Mouse (Mus musculus): ENCODE data around the gene Agbl4. TPM values are rescaled to one million over a fixed set of nuclear protein-coding genes. Genes with fewer than 3 reads are reported as not detected.

Gene Agbl4
- polyA plus RNA-seq, 3 experiments from 2014 or later, result not detected

GRCm38 (mm10) chr4:111588211-111588610 lies 1190.8 kb downstream of the Agbl4 start:
- ATAC-seq, result no peak

DNA sequence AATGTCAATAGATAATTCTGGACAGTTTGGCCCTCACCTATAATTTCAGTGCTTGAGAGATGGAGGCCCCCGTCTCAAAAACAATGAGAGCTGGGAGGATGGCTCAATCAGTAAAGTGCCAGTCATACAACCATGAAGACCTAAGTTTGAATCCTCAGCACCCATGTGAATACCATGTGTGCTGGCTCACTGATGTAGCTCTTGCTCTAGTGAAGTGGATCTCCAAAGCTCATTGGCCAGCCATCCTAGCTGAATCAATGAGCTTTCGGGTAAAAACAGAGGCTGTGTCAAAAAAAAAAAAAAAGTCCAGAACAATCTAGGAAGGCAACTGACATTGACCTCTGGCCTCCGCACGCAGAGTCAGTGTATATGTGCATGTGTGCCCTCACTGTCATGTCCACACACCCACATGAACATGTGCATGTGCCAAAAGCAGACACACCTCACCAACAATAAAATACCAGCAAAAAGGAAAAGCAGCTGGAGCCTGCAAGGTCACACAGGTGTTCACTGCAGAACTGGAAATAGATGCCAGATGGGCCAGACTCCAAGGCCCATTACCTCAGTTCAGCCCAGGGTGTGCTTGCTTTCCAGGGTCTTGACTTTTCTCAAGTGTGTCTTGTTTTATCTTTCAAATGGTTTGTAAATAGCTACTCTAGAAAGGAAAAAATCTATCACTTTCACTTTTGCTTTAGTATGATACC lies 1192.2 kb downstream of the Agbl4 start:
- ATAC-seq, result no peak

- ATAC-seq, result no peak
These were observed 1197.3 kb downstream of the Agbl4 start for GRCm38 (mm10) chr4:111594655-111595295.

DNA sequence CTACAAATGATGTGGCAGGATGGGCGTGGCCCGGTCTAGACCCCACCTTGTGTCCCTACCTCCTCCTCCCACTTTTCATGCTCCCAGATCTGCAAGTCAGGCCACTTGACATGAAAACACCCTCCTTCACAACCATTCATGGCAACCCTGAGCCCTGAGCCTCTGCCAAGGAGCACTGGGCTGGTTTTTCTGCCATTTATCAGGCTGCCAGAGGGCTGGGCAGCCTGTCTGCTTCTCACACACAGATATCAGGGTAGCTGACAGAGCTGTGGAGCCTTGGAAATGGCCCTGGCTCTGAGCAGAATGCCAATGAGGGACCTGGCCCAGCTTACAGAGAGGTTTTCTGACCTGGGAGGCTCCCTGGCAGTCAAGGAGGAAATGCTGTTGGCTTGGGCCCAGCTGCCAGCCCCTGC lies 1199.8 kb downstream of the Agbl4 start:
- no peak for ATAC-seq

- no peak for ATAC-seq
These were observed 1200.5 kb downstream of the Agbl4 start for GRCm38 (mm10) chr4:111597986-111598385.

GRCm38 (mm10) chr4:111603194-111603593 lies 1205.7 kb downstream of the Agbl4 start:
- no peak for ATAC-seq

DNA sequence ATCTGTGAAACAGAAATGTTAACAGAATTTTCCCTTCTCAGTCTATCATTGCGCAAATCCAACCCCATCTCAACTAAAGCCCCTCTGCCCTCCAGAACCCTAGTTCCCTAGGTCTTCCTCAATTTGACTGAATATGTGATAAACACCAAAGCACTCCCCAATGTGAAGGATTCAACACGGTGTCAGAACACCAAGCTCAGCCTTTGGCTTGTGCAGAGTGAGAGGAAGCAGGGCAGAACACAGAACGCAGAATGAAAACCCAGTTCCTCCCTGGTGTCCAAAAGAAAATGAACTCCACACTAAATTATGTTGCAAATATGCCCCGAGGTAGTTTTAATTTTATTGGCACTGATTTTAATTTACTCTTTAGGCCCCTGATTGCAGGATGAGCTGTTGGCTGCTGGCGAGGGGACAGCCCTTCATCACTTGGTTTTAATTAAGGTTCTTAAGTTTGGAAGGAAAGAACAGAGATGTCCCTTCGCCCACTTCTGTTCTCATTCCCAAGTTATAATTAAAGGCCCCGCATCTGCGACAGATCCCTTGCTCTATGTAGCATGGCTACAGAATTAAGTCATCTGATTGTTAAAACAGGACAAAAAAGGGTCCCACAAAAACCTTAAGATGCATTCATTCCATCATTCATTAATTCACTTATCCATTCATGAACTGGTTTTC lies 1210.5 kb downstream of the Agbl4 start:
- ATAC-seq, result no peak

GRCm38 (mm10) chr4:111621865-111622264 lies 1224.4 kb downstream of the Agbl4 start:
- no peak for ATAC-seq

- no peak for ATAC-seq
These were observed 1227.5 kb downstream of the Agbl4 start for GRCm38 (mm10) chr4:111624914-111625313.

- ATAC-seq, result no peak
These were observed 1228.8 kb downstream of the Agbl4 start for GRCm38 (mm10) chr4:111626118-111626830.

DNA sequence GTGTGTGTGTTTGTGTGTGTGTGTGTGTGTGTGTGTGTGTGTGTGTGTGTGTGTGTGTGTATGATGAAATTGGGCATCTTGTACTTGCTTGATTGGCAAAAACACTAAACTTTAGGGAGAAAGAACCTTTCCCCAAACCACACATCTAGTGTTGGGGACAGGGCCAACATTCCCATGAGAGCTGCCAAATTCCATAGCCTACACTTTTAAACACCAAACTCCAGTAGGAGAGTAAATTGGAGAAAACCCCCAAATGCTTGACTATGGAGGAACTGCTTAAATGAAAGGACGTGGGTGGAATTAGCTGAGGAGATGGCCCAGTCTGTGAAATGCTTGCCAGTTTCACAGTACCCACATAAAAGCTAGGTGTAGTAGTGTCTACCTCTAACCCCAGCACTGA lies 1235.2 kb downstream of the Agbl4 start:
- no peak for ATAC-seq

- no peak for ATAC-seq
These were observed 1238.2 kb downstream of the Agbl4 start for GRCm38 (mm10) chr4:111635538-111636124.

DNA sequence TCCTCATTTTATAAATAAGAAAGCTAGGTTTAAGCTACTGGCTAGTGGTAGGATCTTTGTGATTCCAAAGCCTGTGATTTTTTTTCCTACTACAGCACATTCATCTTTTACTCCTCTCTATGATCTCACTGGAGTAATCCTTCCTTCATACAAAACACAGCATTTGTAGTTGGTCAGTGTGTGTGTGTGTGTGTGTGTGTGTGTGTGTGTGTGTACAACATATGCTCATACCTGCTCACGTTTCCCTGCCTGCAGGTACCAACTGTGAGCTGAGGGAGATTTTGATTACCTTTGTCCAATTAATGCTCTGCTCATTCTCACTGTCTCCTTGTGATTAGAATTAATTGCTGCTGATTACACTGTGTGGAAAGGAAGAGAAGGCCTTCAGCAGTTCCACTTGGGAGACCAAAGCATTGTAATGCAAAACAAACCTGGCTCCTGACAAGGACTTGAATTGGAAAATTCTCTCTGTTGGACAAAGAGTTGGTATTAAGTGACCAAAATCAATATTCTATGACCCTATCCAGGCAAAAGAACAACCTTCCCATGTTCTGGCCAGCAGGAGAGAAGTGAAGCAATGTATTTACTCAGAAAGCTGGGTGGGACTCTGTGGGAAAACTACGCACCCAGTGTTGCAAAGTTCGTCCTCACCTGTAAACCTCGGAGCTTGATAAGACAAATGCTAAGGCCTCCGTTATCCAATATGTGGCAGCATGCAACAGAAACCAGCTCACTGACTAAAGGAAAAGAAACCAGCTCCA lies 1241.7 kb downstream of the Agbl4 start:
- ATAC-seq, result no peak

DNA sequence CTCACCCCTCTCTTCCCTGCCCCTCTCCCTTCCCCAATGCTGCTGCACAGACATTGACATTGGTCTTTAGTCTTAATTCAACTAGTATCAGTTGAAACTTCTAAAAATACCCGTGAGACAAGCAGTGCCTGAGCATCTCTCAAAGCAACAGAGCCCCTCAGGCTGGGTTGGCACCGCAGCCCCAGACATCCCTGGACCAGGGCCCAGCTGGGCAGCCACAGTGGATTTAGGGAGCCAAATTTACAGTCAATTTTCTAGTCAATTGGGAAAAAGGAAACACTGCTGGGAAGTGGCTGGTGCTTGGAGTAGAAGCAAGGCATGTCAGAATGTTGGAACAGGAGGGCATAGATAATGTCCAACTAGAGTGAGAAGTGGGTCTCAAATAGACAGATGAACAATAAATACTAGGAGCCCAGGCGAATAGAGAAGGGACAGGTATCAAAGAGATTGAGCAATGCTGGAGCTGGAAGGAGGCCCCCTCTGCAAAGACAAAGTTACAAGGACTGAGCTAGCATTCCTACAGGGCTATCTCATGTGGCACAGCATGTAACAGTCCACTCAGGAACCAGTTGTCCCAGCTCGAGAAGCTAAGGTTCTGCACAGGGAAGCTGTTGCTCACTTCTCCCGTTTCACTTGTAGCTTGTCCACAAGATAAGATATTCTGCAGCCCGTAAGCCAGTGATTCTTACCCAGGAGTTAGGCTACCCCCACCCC lies 1247.8 kb downstream of the Agbl4 start:
- ATAC-seq, result no peak

GRCm38 (mm10) chr4:111645831-111646166 lies 1248.3 kb downstream of the Agbl4 start:
- no peak for ATAC-seq

DNA sequence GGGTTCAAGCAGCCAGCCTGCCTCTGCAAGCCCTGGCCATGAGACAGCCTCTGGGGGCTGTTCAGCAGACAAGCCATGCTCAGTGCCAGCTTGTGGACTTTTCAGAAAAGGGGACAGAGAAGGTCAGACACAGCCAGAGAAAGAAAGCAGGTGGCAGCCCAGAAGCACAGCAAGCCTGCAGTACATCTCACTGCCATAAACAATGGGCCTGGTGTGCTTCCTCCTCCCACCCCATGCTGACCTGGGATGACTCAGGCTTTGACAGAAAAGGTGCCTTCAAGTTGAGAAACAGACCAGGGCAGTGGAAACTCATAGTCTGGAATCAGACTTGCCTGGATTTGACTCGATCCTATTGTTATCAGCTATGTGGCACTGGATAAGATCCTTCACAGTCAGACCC lies 1256.0 kb downstream of the Agbl4 start:
- ATAC-seq, result no peak

DNA sequence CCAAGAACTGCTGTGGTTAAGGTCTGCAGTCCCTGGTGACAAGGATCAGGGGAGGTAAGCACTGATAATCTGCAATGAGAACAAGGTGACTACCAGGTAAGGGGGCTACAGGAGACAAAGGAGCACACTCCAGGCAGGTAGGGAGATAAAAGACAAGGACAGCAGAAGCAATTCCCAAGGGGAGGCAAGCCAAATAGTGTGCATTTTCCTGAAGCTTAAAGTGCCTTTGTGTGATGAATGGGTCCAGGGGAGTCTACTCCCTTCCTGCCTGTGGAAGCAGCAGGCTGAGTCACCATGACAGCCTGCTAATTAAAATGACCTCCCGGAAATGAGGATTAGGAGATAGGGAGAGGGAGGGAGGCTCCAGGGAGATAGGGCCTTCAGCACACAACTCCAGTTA lies 1266.3 kb downstream of the Agbl4 start:
- no peak for ATAC-seq

DNA sequence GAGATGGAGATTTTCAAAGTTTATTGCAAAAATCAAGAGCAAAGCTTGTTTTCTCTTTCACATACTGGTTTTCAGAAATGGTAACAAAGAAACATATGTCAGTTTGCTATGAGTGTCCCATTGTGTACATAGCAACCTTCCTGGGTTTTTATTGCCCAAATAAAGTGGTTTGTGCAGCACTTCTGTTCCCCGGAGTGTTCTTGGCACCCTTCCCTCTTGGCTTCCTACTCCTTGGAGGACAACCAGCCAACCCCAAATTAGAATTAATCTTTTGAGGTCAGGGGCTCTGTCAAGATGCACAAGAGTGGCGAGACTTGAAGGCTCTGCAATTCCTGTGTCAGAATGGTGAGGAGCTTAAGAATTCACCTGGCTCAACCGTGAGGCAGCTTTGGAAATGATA lies 1266.7 kb downstream of the Agbl4 start:
- ATAC-seq, result no peak

DNA sequence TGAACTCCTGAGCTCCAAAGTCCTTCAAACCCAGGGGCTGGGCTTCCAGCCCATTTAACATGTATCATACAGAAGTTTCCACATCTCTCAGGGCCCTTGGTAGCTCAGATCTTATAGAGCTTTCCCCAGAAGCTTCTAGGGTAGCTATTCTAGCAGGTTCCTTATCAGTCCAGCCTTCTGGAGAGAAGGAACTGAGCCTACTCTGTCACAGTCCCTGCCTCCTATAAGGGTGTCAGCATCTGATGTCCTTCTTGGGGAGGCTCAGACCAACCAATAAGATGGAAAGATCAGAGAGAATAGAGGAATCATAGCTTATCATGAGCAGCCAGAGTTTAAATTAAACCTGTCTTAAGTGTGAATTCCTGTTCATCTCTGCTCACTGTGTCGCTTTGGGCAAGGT lies 1269.3 kb downstream of the Agbl4 start:
- no peak for ATAC-seq

- ATAC-seq, result no peak
These were observed 1271.9 kb downstream of the Agbl4 start for GRCm38 (mm10) chr4:111669369-111669768.

Measured in inflammation-experienced regulatory T-cells, adult 6 months (primary cell).